Mouse (Mus musculus) fibroblast of lung, adult 2 months (primary cell): Measurements from ENCODE around the gene Kcnk13.

Experiments
- DNase-seq: peaks from one replicate; pipeline ENCODE4 v3.0.0-alpha.2; 2011; ENCODE audit warnings: low read depth

Kcnk13 gene

GRCm38 (mm10) chr12:100015146-100015545 lies 50.8 kb downstream of the Kcnk13 start:
- DNase-seq: no peak

GRCm38 (mm10) chr12:100017709-100018108 lies 53.4 kb downstream of the Kcnk13 start:
- no peak for DNase-seq

GRCm38 (mm10) chr12:100022490-100022889 lies 58.2 kb downstream of the Kcnk13 start:
- DNase-seq: no peak

DNA sequence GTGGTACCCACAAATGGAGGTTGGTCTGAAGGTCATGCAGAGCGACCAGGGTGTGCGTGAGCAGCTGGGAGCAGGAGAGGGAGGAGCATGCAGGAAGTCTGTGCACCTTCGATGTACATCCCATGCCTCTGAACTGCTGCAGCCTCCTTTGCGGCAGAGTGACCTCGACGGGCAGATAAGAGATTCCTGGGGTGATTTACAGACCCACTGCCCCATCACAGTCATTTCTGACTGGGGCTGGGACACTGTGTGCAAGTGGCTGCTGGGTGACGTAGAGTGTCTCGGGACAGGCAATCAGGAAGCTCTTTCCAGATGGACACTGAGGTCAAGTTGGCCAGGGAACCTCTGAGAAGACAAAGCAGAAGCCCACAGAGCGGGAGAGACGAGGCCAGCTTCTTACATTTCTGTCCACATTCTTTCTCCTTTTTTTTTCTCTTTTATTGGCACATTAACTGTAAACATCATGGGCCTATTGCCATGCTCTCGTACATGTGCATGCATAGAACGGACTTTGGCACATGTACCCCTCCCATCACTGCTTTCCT lies 59.6 kb downstream of the Kcnk13 start:
- no peak for DNase-seq

- no peak for DNase-seq
Measured at GRCm38 (mm10) chr12:100025675-100026074, 61.4 kb downstream of the Kcnk13 start.

DNA sequence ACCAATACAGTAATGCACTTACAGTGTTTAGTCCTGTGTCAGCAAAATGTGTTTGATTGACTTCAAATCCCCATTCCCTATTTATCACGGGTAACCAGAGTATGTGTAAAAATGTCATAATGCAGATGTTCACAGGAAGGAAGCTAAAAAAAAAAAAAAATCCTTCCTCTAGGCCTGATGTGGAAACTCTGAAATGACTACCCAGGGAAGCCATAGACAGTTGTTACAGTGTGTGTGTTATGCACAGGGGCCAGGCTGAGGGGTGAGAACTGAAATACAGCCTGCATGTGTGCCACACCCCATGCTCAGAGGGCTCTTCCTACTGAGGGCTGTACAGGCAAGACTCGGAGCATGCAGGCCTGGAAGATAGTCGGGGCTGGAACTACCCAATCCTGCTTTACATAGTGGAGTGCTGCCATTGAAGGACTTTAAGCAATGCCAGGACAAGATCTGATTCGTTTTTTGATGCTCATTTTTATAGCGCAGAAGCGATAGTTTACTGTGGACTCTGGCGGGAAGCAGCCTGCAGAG lies 62.5 kb downstream of the Kcnk13 start:
- no peak for DNase-seq

- DNase-seq: no peak
Measured at GRCm38 (mm10) chr12:100027281-100027680, 63.0 kb downstream of the Kcnk13 start.

DNA sequence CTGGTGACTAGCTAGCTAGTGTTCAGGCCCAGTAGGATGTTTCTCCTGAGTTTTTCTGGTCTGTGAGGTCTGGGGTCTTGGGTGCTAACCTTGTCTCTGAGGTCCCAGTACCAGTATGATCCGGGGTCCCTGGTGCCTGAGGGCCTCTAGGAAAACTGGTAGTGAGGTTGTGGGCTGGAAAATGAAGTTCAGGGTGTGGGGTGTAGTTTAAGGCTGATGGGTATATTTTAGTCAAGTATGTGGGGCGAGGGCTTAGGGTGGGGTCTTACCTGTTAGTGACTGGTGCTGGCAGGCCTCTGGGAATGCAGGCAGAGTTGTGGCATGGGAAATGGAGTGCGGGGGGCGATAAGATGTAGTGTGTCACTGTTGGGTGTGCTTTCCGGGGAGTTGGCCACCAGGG lies 67.4 kb downstream of the Kcnk13 start:
- no peak for DNase-seq

- DNase-seq: no peak
Measured at GRCm38 (mm10) chr12:100032521-100032920, 68.2 kb downstream of the Kcnk13 start.

GRCm38 (mm10) chr12:100038741-100039262 lies 74.5 kb downstream of the Kcnk13 start:
- no peak for DNase-seq

DNA sequence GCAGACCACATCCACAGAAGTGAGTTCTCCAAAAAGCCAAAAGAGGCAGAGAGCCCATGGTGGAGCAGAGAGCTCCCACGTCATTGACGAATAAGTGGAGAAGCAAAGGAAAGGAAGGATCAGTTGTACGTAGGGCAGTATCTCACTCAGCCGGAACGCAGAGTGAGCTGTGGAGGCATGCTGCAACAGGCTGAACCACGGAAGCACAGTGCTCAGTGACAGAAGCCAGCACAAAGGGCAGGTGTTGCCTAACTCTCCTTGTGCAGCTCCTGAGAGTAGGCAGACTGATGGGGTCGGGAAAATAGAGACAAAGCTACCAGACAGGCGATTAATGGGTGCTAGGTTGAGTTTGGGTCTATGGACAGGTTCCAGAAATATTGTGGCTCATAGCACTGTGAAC lies 77.8 kb downstream of the Kcnk13 start:
- DNase-seq: no peak

GRCm38 (mm10) chr12:100044704-100045103 lies 80.4 kb downstream of the Kcnk13 start:
- peak; percentile 11 for DNase-seq

GRCm38 (mm10) chr12:100050552-100050951 lies 86.3 kb downstream of the Kcnk13 start:
- no peak for DNase-seq

DNA sequence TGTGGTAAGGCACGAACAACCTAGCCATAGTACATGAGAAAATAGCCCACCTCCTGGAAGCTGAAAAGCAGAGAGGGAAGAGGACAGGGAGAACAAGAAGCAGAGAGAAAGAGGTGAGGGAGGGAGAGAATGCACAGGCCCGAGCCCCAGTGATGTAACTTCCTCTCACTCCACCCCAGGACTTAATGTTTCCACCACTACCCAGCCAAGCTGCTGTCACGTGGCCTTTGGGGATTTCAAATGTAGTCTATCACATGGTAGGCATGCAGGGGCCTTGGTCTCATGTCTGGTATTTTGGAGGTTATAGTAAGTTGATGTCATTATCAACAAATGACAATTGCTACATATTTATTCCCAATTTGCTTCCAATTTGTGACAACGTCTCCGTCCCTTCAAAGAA lies 89.3 kb downstream of the Kcnk13 start:
- no peak for DNase-seq

DNA sequence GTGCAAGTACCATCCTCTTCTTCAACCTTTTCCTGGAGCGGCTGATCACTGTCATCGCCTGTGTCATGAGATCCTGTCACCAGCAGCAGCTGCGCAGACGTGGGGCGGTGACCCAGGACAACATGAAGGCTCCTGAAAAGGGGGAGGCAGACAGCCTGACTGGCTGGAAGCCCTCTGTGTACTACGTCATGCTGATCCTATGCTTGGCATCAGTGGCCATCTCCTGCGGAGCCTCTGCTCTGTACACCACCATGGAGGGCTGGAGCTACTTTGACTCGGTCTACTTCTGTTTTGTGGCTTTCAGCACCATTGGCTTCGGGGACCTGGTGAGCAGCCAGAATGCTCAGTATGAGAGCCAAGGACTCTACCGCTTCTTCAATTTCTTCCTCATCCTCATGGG lies 96.8 kb downstream of the Kcnk13 start:
- no peak for DNase-seq

DNA sequence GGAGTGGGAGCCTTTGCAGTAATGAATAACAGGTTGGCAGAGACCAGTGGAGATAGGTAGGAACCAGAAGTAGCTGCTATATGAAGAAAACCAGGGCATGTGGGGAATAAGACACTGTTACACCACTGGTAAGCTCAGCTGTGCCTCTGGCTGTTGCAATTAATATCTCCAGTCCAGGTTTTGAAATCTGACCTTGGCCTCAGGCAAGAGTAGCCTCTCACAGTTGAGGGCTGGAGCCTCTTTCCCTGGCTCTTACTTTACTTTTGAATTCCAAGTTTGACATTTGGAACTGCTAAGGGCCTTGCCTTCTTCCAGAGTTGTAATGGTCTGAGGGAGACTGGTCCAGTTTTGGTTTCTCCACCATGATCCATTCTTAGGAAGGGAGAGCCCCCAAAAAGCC lies 97.5 kb downstream of the Kcnk13 start:
- DNase-seq: no peak

- DNase-seq: no peak
Measured at GRCm38 (mm10) chr12:100062584-100062983, 98.3 kb downstream of the Kcnk13 start.

GRCm38 (mm10) chr12:100065109-100065508 lies 100.8 kb downstream of the Kcnk13 start:
- no peak for DNase-seq

GRCm38 (mm10) chr12:100067477-100067876 lies 103.2 kb downstream of the Kcnk13 start:
- DNase-seq: no peak

DNA sequence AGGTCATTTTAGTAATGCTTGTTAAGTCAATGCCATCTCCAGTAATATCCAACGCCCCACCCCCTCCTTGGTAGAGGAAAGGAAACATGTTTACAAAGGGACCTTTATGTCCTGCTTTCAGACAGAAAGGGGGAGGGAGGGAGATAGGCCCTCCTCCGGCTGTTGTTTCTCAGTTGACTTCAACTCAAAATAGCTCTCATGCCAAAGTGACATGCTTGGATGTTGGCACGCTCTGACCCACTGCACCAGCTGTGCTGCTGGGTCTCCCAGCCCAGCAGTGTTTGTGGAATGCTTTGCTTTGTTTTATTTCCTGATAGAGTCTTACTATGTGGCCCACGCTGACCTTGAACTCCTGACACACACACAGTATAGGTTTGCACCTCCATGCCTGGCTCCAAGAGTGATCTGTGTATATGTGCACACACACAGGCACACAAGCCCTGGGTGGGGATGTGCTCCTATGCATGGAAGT lies 108.9 kb downstream of the Kcnk13 start:
- DNase-seq: no peak

DNA sequence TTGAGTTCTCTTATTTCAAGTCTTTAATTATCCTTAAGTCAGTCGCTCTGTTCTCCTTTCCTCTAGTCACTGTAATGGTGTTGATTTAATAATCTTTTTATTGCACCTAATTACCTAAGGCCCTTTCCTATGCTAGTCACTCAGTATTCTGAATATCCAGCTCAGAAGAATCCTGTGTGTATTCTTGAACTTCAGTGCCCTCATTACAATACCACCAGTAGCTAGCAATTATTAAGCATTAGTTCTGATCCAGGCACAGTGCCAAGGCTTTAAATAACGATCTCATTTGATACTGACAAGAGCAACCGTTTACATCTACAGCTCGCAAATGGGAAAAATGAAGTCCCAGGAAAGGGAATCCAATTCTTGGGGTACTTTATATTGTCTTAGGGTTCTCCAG lies 111.4 kb downstream of the Kcnk13 start:
- no peak for DNase-seq

DNA sequence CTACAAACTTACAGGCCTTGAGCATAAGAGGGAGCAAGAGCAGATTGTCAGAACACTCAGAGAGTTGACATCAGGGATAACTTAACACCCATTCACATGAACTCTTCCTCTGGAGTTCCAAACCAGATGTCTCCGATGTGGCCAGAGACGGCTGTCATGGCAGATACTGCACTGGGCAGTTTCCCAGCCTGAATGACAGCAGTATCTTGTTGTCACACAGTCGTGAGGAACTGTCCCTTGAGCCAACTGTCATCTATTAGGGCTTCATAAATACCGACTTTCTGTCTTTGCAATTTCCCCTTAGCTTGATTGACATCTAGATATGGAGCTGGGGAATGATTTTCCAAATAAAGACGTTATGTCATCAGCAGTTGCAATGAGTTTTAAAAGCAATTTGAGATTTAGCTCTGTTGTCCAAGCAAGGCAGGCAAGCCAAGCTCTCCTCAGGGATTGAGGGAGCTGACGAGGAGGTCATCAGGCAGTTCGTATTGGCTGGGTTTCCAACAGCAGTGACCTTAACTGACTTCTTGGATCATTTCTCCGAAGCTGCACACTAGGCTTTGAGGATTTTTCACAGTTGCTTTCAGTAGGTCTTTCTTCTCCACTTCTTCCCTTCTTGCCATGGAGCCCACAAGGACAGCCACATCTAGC lies 115.5 kb downstream of the Kcnk13 start:
- DNase-seq: no peak

GRCm38 (mm10) chr12:100088026-100088425 lies 123.7 kb downstream of the Kcnk13 start:
- no peak for DNase-seq

GRCm38 (mm10) chr12:100089265-100089664 lies 125.0 kb downstream of the Kcnk13 start:
- DNase-seq: no peak
